Mouse (Mus musculus) limb, embryonic 12.5 days (tissue): Measurements from ENCODE around the gene Gm9048. TPM values are rescaled to one million over a fixed set of nuclear protein-coding genes. Genes with fewer than 3 reads are reported as not detected.

Experiments used
- polyA plus RNA-seq: library from polyadenylated mRNA; unstranded; fragments of >200 nt; fragmentation: Nextera tagmentation; extraction: Ambion mirVana; gene quantifications from 2 replicates; pipeline ENCODE4 v1.2.1, GENCODE M21; 2016

The Gm9048 gene
- polyA plus RNA-seq, 1 experiment from 2014 or later, result not detected

Other genes with a start within 250 kb of the Gm9048 start
- 55.0 and 64.0 TPM in 2 replicates for gene Mdm1, start 206.9 kb downstream of the Gm9048 start, polyA plus RNA-seq
- not detected in 2 replicates for gene Il22, start 143.7 kb downstream of the Gm9048 start, polyA plus RNA-seq
- gene Gm32717, start 107.9 kb downstream of the Gm9048 start, polyA plus RNA-seq, result 0.10 and 0.14 TPM in 2 replicates
- 0.10 and 0.14 TPM in 2 replicates for gene Gm32802, start 90.0 kb downstream of the Gm9048 start, polyA plus RNA-seq
- gene Iltifb, start 53.6 kb downstream of the Gm9048 start, polyA plus RNA-seq, result not detected in 2 replicates
- gene Gm9040, start 21.7 kb downstream of the Gm9048 start, polyA plus RNA-seq, result not detected in 2 replicates
- not detected in 2 replicates for gene Gm9044, start 16.3 kb downstream of the Gm9048 start, polyA plus RNA-seq
- gene Gm9045, start 10.8 kb downstream of the Gm9048 start, polyA plus RNA-seq, result 0.10 TPM in 1 of 2 replicates, not detected in the other
- gene Gm9046, start 5.4 kb downstream of the Gm9048 start, polyA plus RNA-seq, result not detected in 2 replicates
- gene Gm9049, start 5.4 kb upstream of the Gm9048 start, polyA plus RNA-seq, result 0.10 TPM in 1 of 2 replicates, not detected in the other
- not detected in 2 replicates for gene Ifng, start 92.4 kb upstream of the Gm9048 start, polyA plus RNA-seq